Mouse (Mus musculus): ENCODE data around the gene Afdn.
"Not testable (repeated sequence)": the region's sequence is repeated elsewhere in the genome, so short reads cannot be mapped to it uniquely, and the experiment has no call there.

Gene Afdn

GRCm38 (mm10) chr17:13778865-13779264 lies 18.5 kb downstream of the Afdn start:
- no peak for DNase-seq (ENCODE audit: low spot score)

- no peak for DNase-seq (ENCODE audit: low spot score)
Observed at GRCm38 (mm10) chr17:13781948-13782347, 21.6 kb downstream of the Afdn start.

DNA sequence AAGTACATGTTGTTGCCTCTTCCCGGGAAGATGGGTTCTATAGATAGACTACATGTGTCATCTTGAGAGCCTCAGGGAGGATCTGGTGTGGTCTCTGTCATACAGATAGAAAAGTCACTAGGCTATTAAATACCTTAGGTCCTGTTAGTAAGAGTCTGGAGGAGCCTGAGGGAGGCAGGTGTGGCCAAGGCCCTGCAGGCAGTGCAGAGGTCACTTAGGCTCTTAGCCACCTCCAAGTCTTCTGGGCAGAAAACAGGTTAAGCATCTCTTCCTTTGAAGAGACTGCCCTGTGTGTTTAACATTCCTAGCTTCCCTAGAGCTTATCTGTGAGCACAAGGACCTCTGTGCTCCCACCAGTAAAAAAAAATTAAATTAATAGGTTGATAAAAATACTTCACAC lies 23.1 kb downstream of the Afdn start:
- DNase-seq (ENCODE audit: low spot score): no peak

DNA sequence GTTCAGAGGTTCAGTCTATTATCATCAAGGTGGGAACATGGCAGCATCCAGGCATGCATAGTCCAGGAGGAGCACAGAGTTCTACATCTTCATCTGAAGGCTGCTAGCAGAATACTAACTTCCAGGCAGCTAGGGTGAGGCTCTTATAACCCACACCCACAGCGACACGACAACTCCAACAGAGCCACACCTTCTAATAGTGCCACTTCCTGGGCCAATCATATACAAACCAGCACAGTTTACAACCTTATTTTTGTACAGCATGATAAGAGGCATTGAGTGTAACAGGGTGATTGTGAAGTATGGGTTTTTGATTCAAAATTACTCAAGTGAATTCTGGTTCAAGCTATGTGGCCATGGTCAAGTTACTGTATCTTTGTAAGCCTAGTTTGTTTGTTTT lies 29.7 kb downstream of the Afdn start:
- not testable (repeated sequence) for DNase-seq (ENCODE audit: low spot score)

- DNase-seq (ENCODE audit: low spot score): no peak
Observed at GRCm38 (mm10) chr17:13797691-13798090, 37.4 kb downstream of the Afdn start.

DNA sequence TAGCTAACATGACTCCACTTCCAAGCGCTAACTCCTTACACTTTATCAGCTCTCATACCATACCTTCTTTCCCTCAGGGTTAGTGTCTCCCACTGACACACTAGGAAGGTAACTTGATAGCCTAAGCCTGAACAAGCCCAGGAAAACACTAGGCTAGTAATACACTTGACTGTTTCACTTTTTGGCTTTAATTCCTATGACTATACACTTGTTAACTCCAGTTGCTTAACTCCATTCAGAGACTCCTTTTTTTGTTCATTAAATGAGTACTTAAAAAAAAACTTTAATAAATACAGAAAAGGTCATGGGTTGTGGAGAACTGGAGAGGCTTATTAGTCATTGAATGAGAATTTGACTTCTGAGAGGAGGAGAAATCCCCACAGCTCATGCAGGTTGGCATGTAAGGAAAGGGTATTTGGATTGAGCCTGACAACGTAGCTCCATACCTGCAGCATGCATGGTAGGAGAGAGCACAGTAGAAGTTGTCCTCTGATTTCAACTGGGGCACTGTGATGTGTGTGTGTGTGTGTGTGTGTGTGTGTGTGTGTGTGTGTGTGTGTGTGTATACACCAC lies 42.6 kb downstream of the Afdn start:
- no peak for DNase-seq (ENCODE audit: low spot score)

- DNase-seq (ENCODE audit: low spot score): no peak
Observed at GRCm38 (mm10) chr17:13806016-13806415, 45.7 kb downstream of the Afdn start.

DNA sequence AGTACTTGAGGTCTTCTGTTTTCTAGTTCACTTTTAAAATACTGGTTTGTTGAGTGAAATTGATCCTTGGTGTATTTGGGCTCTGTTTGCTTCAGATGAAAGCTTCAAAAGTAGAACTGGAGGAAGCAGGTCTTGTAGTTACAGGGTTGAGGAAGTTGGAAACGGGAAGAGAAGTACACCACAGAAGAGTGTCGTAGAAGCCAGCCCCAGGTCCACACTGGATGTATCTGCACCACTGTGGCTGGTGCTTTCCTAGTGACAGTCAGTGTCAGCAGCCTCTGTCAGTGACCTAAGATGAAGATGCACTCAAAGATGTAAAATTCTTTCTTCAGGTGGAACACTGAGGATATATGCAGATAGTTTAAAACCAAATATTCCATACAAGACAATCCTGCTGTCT lies 57.5 kb downstream of the Afdn start:
- DNase-seq (ENCODE audit: low spot score): no peak

DNA sequence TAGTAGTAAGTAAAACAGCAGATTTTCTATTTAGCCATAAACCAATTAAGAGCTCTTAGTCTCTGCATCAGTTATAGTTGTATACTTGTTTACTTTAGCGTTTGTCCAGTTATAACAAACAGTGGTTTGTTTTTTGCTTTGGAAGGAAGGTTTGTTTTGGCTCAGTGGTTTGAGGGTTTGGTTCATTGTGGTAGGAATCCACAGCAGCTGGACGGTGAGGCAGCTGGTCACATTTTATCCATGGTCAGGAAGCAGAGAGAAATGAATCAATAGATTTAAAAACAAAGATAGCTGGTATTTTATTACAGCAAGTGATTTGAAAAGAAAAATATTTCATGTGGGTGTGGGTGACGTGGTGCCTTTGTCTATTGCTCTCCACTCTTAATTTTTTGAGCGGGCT lies 59.0 kb downstream of the Afdn start:
- DNase-seq (ENCODE audit: low spot score): no peak

DNA sequence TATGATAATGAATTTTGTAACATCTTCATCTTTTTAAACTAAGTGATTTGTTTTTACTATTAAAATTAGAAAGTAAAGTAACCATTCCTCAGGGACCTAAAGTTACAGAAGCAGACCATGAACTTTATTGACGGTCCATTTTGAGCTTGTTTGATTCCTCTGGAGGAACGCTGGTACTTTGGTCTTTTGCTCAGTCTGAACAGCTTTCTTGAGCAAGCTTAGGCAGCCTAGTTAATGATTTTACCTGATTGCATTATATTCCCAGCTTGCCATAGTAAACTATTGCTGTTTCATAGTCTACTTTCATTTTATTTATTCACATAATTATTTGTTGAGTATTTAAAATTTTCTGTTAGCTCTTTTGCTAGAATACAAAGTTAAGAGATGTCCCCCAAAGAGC lies 60.3 kb downstream of the Afdn start:
- no peak for DNase-seq (ENCODE audit: low spot score)

DNA sequence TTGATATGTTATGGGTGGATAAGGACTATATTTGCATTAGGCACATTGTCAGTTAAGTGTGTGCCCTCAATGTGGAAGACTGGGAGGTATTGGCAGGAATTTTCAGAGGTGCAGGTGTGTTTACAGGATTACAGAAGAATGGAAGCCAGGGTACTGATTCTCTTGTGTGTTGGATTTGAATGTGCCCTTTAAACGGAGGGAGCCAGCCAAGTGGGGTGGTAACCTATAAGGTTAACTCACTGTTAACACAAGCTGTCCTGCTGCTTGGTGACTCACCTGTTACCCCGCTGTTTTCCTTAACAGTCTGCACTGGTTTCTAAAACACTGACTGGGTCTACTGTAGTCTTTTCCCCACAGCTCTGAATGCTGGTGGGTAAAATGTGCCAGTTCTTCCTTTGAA lies 65.1 kb downstream of the Afdn start:
- no peak for DNase-seq (ENCODE audit: low spot score)

- no peak for DNase-seq (ENCODE audit: low spot score)
Observed at GRCm38 (mm10) chr17:13830234-13830633, 69.9 kb downstream of the Afdn start.

- no peak for DNase-seq (ENCODE audit: low spot score)
Observed at GRCm38 (mm10) chr17:13830636-13831341, 70.5 kb downstream of the Afdn start.

- DNase-seq (ENCODE audit: low spot score): no peak
Observed at GRCm38 (mm10) chr17:13835876-13836275, 75.5 kb downstream of the Afdn start.

GRCm38 (mm10) chr17:13850175-13850574 lies 89.8 kb downstream of the Afdn start:
- DNase-seq (ENCODE audit: low spot score): no peak

- DNase-seq (ENCODE audit: low spot score): not testable (repeated sequence)
Observed at GRCm38 (mm10) chr17:13853883-13854282, 93.5 kb downstream of the Afdn start.

DNA sequence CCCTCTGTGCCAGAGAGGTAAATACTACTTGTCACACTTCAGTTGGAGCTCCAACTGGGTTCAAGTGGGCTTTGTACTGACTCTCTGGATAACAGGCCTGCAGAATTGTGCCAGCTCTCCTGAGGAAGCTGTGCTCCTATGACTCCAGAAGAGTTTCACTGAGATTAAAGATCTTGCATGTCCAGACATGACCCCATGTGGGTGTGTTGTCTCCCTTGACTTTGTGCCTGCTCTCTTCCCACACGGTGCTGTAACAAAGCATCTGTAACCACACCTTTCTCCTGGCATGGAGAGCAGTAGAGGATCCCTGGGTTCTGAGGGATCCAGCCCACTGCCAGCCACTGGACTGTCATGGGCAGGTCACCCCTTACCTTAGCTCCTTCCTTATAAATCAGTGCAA lies 95.1 kb downstream of the Afdn start:
- DNase-seq (ENCODE audit: low spot score): no peak

- no peak for DNase-seq (ENCODE audit: low spot score)
Observed at GRCm38 (mm10) chr17:13856429-13857090, 96.2 kb downstream of the Afdn start.

GRCm38 (mm10) chr17:13865340-13865739 lies 105.0 kb downstream of the Afdn start:
- DNase-seq (ENCODE audit: low spot score): no peak

DNA sequence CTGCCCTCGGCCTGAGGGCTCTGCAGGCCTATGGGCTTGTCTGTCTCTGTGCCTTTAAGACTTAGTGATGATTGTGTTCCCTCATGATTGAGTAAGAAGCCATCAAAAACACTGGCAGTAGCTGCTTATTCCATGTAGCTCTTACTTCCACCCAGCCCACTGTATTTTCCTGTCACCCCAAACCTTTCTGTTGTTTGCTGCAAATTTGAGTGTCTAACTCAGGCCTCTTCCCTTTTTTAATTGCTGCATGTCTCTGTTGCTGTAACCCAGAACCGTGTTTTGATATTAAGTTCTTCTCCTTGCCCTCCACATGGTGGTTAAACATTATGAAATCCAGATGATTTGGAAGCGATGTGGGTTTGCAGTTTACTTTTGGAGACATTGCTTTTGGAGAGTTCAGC lies 106.6 kb downstream of the Afdn start:
- DNase-seq (ENCODE audit: low spot score): no peak

DNA sequence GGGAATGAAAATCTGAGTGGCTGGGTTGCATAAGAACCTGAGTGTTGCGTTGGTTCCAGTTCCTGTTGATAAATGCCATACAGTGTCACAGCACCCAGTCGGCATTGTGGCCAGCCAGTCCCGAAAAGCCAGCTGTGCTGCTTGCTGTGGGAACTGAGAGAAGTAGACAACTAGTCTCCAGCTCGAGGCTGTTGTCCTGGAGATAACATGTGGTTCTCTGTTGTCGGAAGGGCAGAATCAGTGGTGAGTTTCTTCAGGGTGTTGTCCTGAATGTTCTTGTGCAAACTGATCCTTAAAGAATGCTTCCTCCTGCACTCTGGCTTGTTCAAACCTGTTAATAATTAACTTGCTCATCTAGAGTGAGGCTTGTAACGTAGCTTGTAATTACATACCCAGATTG lies 107.1 kb downstream of the Afdn start:
- DNase-seq (ENCODE audit: low spot score): no peak

DNA sequence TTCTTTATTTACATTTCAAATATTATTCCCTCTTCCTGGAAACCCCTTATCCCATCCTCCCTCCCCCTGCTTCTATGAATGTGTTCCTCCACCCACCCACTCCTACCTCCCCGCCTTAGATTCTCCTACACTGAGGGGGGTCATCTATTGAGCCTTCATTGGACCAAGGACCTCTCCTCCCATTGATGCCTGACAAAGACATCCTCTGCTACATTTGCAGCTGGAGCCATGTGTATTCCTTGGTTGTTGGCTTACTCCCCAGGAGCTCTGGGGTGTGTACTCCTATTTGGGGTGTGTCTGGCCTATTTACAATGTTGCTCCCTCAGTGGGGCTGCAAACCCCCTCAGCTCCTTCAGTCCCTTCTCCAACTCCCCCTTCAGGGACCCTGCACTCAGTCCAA lies 109.9 kb downstream of the Afdn start:
- no peak for DNase-seq (ENCODE audit: low spot score)

DNA sequence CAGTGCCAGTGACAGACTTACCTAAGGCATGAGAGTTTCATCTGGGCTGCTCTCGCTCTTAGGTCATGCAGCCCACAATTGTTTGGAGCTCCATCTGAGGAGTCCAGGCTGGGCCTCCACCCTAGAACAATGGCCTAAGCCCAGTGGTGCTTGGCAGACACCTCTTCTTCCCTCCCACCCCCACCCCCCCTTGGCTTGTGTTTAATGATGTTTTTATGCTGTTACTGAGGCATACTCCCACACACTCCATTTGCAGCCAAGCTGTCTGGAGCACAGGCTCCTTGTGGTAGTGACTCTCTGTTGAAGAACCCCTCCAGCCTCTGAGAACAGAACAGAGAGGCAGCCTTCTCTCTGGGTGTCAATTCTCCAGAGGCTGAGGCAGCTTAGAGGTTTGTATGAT lies 113.9 kb downstream of the Afdn start:
- DNase-seq (ENCODE audit: low spot score): no peak

GRCm38 (mm10) chr17:13877460-13877859 lies 117.1 kb downstream of the Afdn start:
- DNase-seq (ENCODE audit: low spot score): no peak
